Mouse (Mus musculus) spleen, adult 2 months (tissue): ENCODE results near the gene Rab6a. TPM values are rescaled to one million over a fixed set of nuclear protein-coding genes. Genes with fewer than 3 reads are reported as not detected.

Experiments used
- DNase-seq, 2 experiments: peaks; one replicate each; pipeline versions ENCODE4 v3.0.0 to v3.0.0-alpha.2; 2012 to 2021; ENCODE audit warnings: low spot score in 2 of 2, low read depth in 1 of 2
- H3K27ac ChIP-seq: fragments of 200-500 bp; 2 replicates; pipeline ENCODE4 v1.5.1; 2012; ENCODE audit warnings: low read length, inconsistent platforms; ENCODE audit not compliant: insufficient read depth
- H3K27me3 ChIP-seq: fragments of 200-500 bp; 2 replicates; pipeline ENCODE4 v1.6.1; 2012; ENCODE audit warnings: mild to moderate bottlenecking, moderate library complexity, low read length, inconsistent platforms; ENCODE audit not compliant: control insufficient read depth, insufficient read depth
- H3K36me3 ChIP-seq: fragments of 200-500 bp; 2 replicates; pipeline ENCODE4 v1.6.1; 2012; ENCODE audit warnings: mild to moderate bottlenecking, low read length, inconsistent platforms; ENCODE audit not compliant: control insufficient read depth, insufficient read depth
- H3K4me1 ChIP-seq: fragments of 200-500 bp; 2 replicates; pipeline ENCODE4 v1.6.1; 2011; ENCODE audit warnings: inconsistent platforms; ENCODE audit not compliant: control insufficient read depth, insufficient read depth, insufficient read length
- H3K4me3 ChIP-seq: fragments of 200-500 bp; 2 replicates; pipeline ENCODE4 v1.5.1; 2011; ENCODE audit warnings: mild to moderate bottlenecking, inconsistent platforms; ENCODE audit not compliant: insufficient read depth, insufficient read length; ENCODE audit errors: extremely low read depth
- CTCF ChIP-seq: fragments of 200-500 bp; IDR thresholded peaks from 2 replicates; pipeline ENCODE4 v1.5.1; 2011; ENCODE audit warnings: mild to moderate bottlenecking, inconsistent platforms; ENCODE audit not compliant: insufficient read depth, insufficient read length, insufficient replicate concordance; ENCODE audit errors: extremely low read depth
- POLR2A ChIP-seq: fragments of 200-500 bp; IDR thresholded peaks from 2 replicates; pipeline ENCODE4 v1.6.1; 2011; ENCODE audit warnings: low read depth, low read length, inconsistent platforms
- whole genome bisulfite sequencing: fragments of 180-500 bp; shearing (Covaris S2); methylation state at CpG from one replicate; pipeline ENCODE4 v1.1.7; 2018; 5-methylcytosine and 5-hydroxymethylcytosine counted together
- polyA plus RNA-seq: library from polyadenylated mRNA; depleted of rRNA; stranded (reverse); fragments of >200 nt; gene quantifications from 2 replicates; pipeline ENCODE4 v1.2.3, GENCODE M21; 2012

Gene Rab6a
- polyA plus RNA-seq, 1 experiment, result 12.3 TPM

DNA sequence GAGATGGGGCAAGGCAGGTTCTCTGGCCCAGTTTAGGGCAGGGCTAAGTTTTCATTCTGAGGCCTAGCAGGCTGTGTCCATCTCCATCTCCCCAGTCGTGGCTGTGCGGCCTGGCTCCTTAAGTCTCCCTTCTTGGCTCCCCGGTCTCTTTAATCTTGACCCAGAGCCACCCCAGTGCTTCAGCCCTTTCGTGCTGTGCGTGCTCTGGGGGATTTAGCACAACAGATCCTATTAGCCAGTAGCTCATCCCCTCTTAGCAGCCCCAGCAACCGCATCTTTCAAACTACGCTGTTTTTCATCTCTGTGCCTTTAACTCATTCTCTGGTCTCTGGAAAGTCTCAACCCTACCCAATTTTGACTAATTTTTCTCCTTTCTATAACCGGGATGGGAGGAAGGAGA is 55.0 kb downstream of the Rab6a start, which contains the start of gene Plekhb1:
TSS of gene Plekhb1 (minus strand) at position 184 of the 400 bp plus-strand sequence.
- WGBS, result 92% methylated on average over 8 of the region's 8 CpGs
- no peak within 1 kb of the TSS for H3K27ac ChIP-seq
- H3K4me3 ChIP-seq, result no peak within 1 kb of the TSS
- TF ChIP-seq CTCF (no peak), POLR2A (no peak)
- H3K4me1 ChIP-seq, result no peaks in the 10 kb centered on the region; the same call in 1 of the 2 replicates
- no peak for DNase-seq
- no peaks in the 10 kb centered on the region for H3K36me3 ChIP-seq
- no peaks in the 10 kb centered on the region for H3K27me3 ChIP-seq

DNA sequence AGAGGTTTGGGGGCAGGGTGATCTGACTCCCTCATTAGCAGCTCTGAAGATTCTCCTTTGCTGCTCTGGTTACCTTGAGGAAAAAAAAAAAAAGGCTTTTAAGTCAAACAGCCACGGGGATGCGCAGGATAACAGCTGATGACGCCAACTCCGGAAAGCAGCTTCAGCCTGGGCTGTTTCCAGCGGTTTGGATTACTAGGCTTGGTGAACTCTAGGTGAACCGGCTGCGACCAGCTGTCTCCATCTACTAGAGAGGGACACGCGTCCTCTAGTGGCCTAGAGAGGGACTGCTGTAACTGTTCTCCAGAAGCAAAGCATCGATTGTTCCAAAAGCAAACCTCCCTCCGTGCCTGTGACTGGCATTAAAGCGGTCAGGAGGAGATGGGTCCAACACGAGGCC is 56.0 kb downstream of the Rab6a start:
- Histone ChIP-seq H3K4me1 (no peaks in the 10 kb centered on the region; the same call in 1 of the 2 replicates), H3K4me3 (no peak overlapping the region), H3K27ac (no peak overlapping the region), H3K36me3 (no peaks in the 10 kb centered on the region), H3K27me3 (no peaks in the 10 kb centered on the region)
- DNase-seq, result peak; percentile 41 to 73
- TF ChIP-seq POLR2A, result no peak
- peak; percentile 68; the same call in 1 of the 2 replicates for TF ChIP-seq CTCF
- WGBS, result 3% methylated on average over 13 of the region's 13 CpGs

DNA sequence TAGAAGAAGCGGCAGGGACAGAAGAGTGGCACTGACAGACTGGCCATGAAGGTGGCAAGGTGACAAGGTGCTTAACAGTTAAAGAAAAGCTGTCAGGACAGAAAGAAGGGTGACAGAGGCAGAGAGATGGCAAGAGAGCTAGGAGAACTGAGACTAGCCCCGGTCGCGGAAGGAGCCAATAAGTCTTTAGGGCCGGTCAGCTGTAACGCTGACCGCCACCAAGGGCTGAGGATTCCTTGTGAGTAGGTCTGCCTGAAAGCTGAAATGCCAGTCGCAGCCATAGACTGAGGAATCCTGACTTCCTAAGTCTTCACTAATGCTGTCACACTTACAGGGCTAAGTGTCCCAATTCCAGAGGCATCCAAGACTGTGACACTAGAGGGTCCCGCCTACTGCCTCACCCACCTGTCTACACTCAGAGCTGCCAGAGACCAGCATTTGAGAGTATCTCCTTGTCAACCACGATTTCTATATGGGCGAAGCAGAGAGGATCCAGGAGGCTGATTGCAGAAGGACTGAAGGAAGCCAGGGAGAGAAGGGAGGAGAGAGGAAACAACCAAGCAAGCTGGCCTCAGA is 56.6 kb downstream of the Rab6a start:
- DNase-seq, result no peak
- Histone ChIP-seq H3K36me3 (no peaks in the 10 kb centered on the region), H3K4me3 (no peak overlapping the region), H3K4me1 (no peaks in the 10 kb centered on the region; the same call in 1 of the 2 replicates), H3K27me3 (no peaks in the 10 kb centered on the region), H3K27ac (no peak overlapping the region)
- no peak for TF ChIP-seq POLR2A
- TF ChIP-seq CTCF, result no peak
- 73% methylated on average over 11 of the region's 11 CpGs for WGBS

DNA sequence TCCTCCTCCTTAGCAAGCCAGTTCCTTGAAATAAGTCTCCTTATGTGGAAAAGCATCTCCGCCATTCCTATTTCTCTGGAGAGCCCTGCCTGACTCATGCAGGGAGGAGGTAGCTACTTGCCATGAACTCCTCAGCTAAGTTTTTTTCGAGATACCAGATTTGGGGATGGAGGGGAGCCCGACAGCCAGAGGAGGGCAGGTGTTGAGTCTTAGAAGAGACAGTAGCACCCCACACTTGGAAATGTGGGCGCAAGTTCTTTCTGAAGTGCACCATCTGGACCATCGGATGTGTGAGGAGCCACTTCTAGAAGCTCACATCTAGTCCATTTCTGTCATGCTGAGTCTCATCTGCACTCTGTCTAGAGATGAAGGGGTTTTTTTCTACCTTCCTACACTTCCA is 63.4 kb downstream of the Rab6a start:
- H3K27ac ChIP-seq, result no peak overlapping the region
- no peak for TF ChIP-seq POLR2A
- TF ChIP-seq CTCF, result no peak
- no peak overlapping the region for H3K4me3 ChIP-seq
- H3K4me1 ChIP-seq, result no peaks in the 10 kb centered on the region
- no peaks in the 10 kb centered on the region for H3K27me3 ChIP-seq
- DNase-seq, result no peak
- H3K36me3 ChIP-seq, result no peaks in the 10 kb centered on the region
- WGBS, result 83% methylated on average over 5 of the region's 5 CpGs

DNA sequence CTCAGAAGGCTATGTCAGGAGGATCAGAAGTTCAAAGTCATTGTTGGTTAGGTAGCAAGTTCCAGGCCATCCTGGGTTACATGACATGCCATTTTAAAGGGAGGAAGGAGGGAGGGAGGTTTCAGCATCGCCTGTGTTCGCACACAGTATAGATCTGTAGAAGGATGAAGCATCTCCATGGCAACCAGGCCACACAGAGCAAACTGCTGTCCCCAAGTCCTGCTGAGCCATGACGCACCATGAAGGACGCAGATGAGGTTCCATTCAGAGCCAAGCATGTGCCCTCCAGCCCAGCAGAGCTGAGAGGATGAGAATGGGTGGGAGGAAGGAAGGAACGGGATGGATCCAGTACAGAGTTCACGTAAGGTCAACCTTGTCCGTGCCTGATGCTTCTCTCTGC is 66.2 kb downstream of the Rab6a start:
- TF ChIP-seq POLR2A (no peak), CTCF (no peak)
- Histone ChIP-seq H3K4me3 (no peak overlapping the region), H3K36me3 (no peaks in the 10 kb centered on the region), H3K27me3 (no peaks in the 10 kb centered on the region), H3K4me1 (no peaks in the 10 kb centered on the region), H3K27ac (no peak overlapping the region)
- DNase-seq, result no peak
- WGBS, result 76% methylated on average over 7 of the region's 7 CpGs

DNA sequence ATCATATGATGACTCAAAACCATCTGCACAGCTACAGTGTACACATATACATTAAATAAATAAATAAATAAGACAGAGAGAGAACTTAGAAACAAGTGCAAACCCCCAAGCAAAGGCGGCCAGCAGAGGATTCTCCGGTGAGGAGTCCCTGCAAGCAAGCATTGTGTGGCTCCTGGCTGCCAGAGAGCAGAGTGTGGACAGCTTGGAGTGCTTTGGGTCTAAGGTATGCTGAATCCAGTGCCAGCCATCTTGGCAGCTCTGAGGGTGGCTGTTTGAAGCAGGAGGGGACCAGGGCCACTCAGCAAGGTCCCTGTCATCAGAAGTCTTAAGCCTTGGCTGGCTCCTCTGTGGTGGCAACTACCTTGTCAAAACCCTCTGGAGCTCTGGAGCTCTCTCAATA is 67.7 kb downstream of the Rab6a start:
- no peak for DNase-seq
- no peaks in the 10 kb centered on the region for H3K4me1 ChIP-seq
- no peak overlapping the region for H3K27ac ChIP-seq
- no peak for TF ChIP-seq CTCF
- TF ChIP-seq POLR2A, result no peak
- 98% methylated on average over 2 of the region's 2 CpGs for WGBS
- no peaks in the 10 kb centered on the region for H3K27me3 ChIP-seq
- H3K36me3 ChIP-seq, result no peaks in the 10 kb centered on the region
- H3K4me3 ChIP-seq, result no peak overlapping the region

DNA sequence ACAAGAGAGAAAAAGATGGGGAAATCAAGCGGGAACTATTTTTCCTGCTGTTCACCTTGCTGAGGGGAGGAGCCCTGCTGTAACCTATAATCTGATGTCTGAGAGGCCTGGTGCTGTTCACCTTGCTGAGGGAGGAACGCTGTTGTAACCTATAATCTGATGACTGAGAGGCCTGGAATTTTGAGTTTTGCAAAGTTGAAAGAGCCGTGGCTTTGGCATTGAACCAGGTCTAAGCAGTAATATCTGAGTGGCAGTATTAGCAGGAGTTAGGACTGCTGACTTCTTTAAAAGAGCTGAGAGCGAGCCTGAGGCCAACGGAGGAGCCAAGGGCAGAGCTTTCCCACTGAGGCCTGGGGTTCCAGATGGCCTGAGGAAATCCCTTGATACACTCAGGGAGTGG is 70.8 kb downstream of the Rab6a start:
- no peak for DNase-seq
- no peak for TF ChIP-seq POLR2A
- no peak for TF ChIP-seq CTCF
- Histone ChIP-seq H3K27ac (no peak overlapping the region), H3K4me1 (no peaks in the 10 kb centered on the region), H3K27me3 (no peaks in the 10 kb centered on the region), H3K4me3 (no peak overlapping the region), H3K36me3 (no peaks in the 10 kb centered on the region)
- 85% methylated on average over 5 of the region's 5 CpGs for WGBS
